Mouse (Mus musculus): ENCODE results near the gene Lrrc3b.

DNA sequence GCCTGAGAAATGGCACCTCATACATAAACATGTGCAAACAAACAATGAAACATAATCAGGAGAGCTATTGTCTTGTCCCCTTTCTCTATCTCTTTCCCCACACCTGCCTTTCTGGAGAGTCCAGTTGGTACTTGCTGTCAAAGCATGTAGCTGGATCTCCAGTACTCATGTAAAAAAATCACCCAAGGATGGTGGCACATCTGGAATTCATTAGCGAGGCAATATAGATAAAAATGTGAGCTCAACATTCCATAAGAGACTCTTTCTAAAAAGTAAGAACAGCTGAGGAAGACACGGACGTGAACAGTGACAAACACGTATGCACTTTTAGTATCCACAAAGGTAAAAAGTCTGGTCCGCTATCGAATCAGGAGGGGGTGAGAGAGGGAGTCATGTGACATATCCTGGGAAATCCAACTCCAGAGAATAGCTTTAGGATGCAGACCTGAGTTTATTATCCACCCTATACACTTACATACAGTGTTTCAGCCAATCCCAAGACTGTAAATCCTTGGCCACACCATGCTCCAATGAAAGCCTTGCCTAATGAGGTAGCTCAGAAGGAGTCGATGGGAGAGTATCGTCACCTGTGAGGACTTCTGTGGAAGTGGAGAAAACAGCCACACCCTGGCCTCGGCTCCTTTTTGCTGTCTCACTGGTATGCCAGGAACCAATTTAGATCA lies 116.2 kb downstream of the Lrrc3b start:
- TF ChIP-seq CTCF (IDR thresholded peaks at IDR 0.05; ENCODE audit: borderline replicate concordance, insufficient read depth, low read depth, low read length) (no peak), POLR2A (IDR thresholded peaks at IDR 0.05; ENCODE audit: borderline replicate concordance, insufficient read depth, low read length) (no peak)
